Mouse (Mus musculus) C2C12 (cell line): ENCODE measurements at regions not wholly inside any gene's neighbourhood (a gene's known extent, or its start where the extent isn't known, plus 50 kb on each side); places are given as distances from the start of the nearest gene placed in this dataset.

Source experiments
- CTCF ChIP-seq: IDR thresholded peaks from one replicate; pipeline ENCODE4 v1.5.1; 2011; ENCODE audit not compliant: control insufficient read depth, insufficient read depth, insufficient read length
- FOSL1 ChIP-seq: IDR thresholded peaks from one replicate; pipeline ENCODE4 v1.8.0; 2011; ENCODE audit warnings: mild to moderate bottlenecking, low read length; ENCODE audit not compliant: poor library complexity, insufficient read depth, severe bottlenecking
- USF1 ChIP-seq: IDR thresholded peaks from one replicate; pipeline ENCODE4 v1.6.1; 2011; ENCODE audit warnings: low read depth, mild to moderate bottlenecking, control low read depth, moderate library complexity

- TF ChIP-seq CTCF: no peak
- TF ChIP-seq FOSL1: no peak
- TF ChIP-seq USF1: no peak
These were observed 115.4 kb upstream of the L3mbtl4 start for GRCm38 (mm10) chr17:68158172-68158651.
